Mouse (Mus musculus) stomach, postnatal 0 days (tissue): ENCODE results near the gene Cdc42ep5. TPM values are rescaled to one million over a fixed set of nuclear protein-coding genes. Genes with fewer than 3 reads are reported as not detected.
A peak's percentile ranks its signal among the peaks of the same experiment; 100 is the strongest.

Source experiments
- ATAC-seq: fragments of 200-750 bp; cut with Nextera tagmentation; 2 replicates; pipeline ENCODE4 v1.8.0; 2017; ENCODE audit not compliant: low FRiP score, low TSS enrichment
- DNase-seq: peaks from one replicate; pipeline ENCODE4 v3.0.0-alpha.2; 2016; ENCODE audit warnings: low spot score
- H3K27ac ChIP-seq: fragments of 300-500 bp; sonication (generic); replicated peaks from 2 replicates; pipeline ENCODE4 v1.5.1; 2014; ENCODE audit warnings: mild to moderate bottlenecking, control low read depth
- H3K27me3 ChIP-seq: fragments of 300-500 bp; sonication (generic); 2 replicates; pipeline ENCODE4 v1.6.1; 2014; ENCODE audit warnings: low read length; ENCODE audit not compliant: control insufficient read depth, insufficient read depth
- H3K36me3 ChIP-seq: fragments of 300-500 bp; sonication (generic); 2 replicates; pipeline ENCODE4 v1.6.1; 2014; ENCODE audit warnings: low read length, mixed read lengths; ENCODE audit not compliant: control insufficient read depth, insufficient read depth
- H3K4me1 ChIP-seq: fragments of 300-500 bp; sonication (generic); replicated peaks from 2 replicates; pipeline ENCODE4 v1.6.1; 2014; ENCODE audit warnings: antibody characterized with exemption; ENCODE audit not compliant: control insufficient read depth, insufficient read depth
- H3K4me2 ChIP-seq: fragments of 300-500 bp; sonication (generic); replicated peaks from 2 replicates; pipeline ENCODE4 v1.6.1; 2014; ENCODE audit warnings: low read depth, mild to moderate bottlenecking, control low read depth, moderate library complexity
- H3K4me3 ChIP-seq: fragments of 300-500 bp; sonication (generic); 2 replicates; pipeline ENCODE4 v1.5.1; 2014; ENCODE audit warnings: low read depth, low read length, control low read depth
- H3K9ac ChIP-seq: fragments of 300-500 bp; sonication (generic); 2 replicates; pipeline ENCODE4 v1.6.1; 2014; ENCODE audit warnings: mild to moderate bottlenecking, low read length, control low read depth, mixed read lengths
- H3K9me3 ChIP-seq: fragments of 300-500 bp; sonication (generic); 2 replicates; pipeline ENCODE4 v1.6.1; 2016; ENCODE audit warnings: low read length; ENCODE audit not compliant: control insufficient read depth
- CTCF ChIP-seq: IDR thresholded peaks from 2 replicates; pipeline ENCODE4 v1.5.1; 2016; ENCODE audit warnings: antibody characterized with exemption, low read depth, mild to moderate bottlenecking, moderate library complexity
- EP300 ChIP-seq: optimal IDR thresholded peaks from 2 replicates; pipeline ENCODE3; 2016; ENCODE audit warnings: antibody characterized with exemption
- WGBS: fragments of 180-500 bp; shearing (Covaris S2); extraction: QIAGEN DNeasy Blood & Tissue Kit; methylation state at CpG from one replicate; pipeline ENCODE4 v1.1.7; 2014; 5-methylcytosine and 5-hydroxymethylcytosine counted together
- polyA plus RNA-seq: library from polyadenylated mRNA; unstranded; fragments of >200 nt; fragmentation: Nextera tagmentation; extraction: Ambion mirVana; gene quantifications from 2 replicates; pipeline ENCODE4 v1.2.1, GENCODE M21; 2015

Gene Cdc42ep5
- polyA plus RNA-seq, 1 experiment from 2014 or later: 121 TPM

DNA sequence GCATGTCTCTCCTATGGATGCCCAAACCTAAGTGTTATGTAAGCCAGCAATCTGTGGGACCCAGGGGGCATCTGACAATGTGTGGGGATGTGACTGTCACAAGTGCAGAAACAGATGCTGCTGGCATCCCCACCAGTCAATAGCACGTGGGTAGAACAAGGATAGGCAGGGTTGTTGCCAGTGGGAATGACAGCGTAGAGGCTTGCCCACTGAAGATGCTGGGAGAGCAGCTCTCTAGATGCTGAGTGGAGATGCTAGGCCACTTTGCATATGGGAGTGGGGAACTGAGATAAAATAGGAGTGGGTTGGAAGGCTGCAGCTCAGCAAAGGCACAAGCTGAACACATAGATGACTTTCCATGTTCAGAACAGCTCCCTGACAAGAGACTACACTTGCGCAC, 32.1 kb downstream of the Cdc42ep5 start:
- Histone ChIP-seq H3K9me3 (no peaks in the 10 kb centered on the region), H3K27me3 (no peaks in the 10 kb centered on the region), H3K27ac (no peak overlapping the region), H3K4me1 (no peaks in the 10 kb centered on the region), H3K36me3 (no peaks in the 10 kb centered on the region), H3K4me3 (no peak overlapping the region), H3K4me2 (no peak overlapping the region), H3K9ac (no peak overlapping the region)
- WGBS: 88% methylated on average over 3 of the region's 3 CpGs
- DNase-seq (no peak), ATAC-seq (no peak)
- TF ChIP-seq EP300 (no peak), CTCF (no peak)

DNA sequence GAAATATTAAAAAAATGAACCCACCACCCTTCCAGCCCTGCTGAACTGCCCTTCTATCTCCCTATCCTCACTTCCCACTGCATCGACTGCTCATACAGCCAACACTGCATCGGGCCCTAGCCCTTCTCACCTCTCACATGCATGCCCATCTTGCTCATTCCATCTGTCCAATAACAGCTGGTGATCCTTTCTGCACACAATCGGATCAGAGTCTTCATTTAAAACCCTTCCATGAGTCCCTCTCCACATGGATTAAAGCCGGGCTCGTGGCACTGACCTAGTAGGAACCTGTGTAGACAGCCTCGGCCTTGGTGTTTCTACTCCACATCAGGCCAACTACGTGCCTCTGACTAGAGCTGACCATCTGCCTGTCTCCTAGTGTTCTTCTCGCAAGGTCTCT, 32.7 kb downstream of the Cdc42ep5 start:
- no peak for TF ChIP-seq CTCF
- no peak for TF ChIP-seq EP300
- H3K4me3 ChIP-seq: no peak overlapping the region
- H3K9ac ChIP-seq: no peak overlapping the region
- no peaks in the 10 kb centered on the region for H3K36me3 ChIP-seq
- DNase-seq (no peak), ATAC-seq (no peak)
- H3K9me3 ChIP-seq: no peaks in the 10 kb centered on the region
- H3K27ac ChIP-seq: no peak overlapping the region
- H3K4me2 ChIP-seq: no peak overlapping the region
- WGBS: 87% methylated on average over 8 of the region's 8 CpGs
- H3K27me3 ChIP-seq: no peaks in the 10 kb centered on the region
- H3K4me1 ChIP-seq: no peaks in the 10 kb centered on the region

DNA sequence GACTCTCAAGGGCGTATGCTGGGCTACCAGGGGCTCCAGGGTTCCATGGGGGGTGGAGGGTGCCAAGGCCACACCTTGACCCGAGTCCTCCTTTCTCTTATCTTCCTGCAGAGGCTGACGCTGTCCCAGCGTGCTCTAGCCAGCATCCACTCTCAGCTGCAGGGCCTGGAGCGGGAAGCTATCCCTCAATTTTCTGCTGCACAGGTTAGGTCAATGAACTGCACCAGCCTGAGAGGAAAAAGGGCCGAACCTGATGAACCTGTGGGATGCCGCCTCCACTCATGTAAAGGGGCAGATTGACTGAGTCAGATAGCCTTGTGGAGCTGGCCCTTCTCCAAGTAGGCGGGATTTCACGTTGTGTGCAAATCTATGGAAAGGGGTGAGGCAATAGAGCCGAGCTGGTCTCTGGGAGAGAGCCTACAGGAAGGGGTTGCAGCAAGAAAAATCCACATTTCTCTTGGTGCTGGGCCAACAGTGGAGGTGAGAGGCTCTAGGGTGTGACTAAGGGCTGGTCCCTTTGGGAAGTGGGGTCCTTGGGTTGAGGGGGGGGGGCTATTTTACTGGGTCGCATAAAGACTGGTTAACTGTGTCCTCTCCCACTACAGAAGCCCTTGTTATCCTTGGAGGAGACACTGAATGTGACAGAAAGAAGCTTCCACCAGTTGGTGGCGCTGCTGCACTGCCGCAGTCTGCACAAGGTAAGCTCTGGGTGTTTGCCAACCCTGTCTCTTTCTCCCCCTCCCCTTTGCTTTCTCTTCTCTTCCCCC, 33.8 kb downstream of the Cdc42ep5 start:
- ATAC-seq: peak; percentile 76
- 0 out of 2 replicates have a peak overlapping the region, but pooled peaks have one; percentile 45 for H3K27ac ChIP-seq
- H3K9ac ChIP-seq: 0 out of 2 replicates have a peak overlapping the region, but pooled peaks have one; percentile 4
- no peaks in the 10 kb centered on the region for H3K4me1 ChIP-seq
- 23% methylated on average over 13 of the region's 13 CpGs for WGBS
- H3K36me3 ChIP-seq: no peaks in the 10 kb centered on the region
- DNase-seq: peak; percentile 85
- H3K4me2 ChIP-seq: peak overlapping the region; percentile 25
- no peaks in the 10 kb centered on the region for H3K27me3 ChIP-seq
- H3K4me3 ChIP-seq: no peak overlapping the region
- TF ChIP-seq EP300: no peak
- peak; percentile 88 for TF ChIP-seq CTCF
- H3K9me3 ChIP-seq: no peaks in the 10 kb centered on the region

- no peak for DNase-seq
- 40% methylated on average over 6 of the region's 6 CpGs for WGBS
- H3K4me3 ChIP-seq: no peak overlapping the region
- no peaks in the 10 kb centered on the region for H3K27me3 ChIP-seq
- H3K9me3 ChIP-seq: no peaks in the 10 kb centered on the region
- H3K4me1 ChIP-seq: no peaks in the 10 kb centered on the region; the same call in 1 of the 2 replicates
- 0 out of 2 replicates have a peak, but pooled peaks have one; percentile 5 for ATAC-seq
- H3K36me3 ChIP-seq: no peaks in the 10 kb centered on the region
- no peak overlapping the region for H3K27ac ChIP-seq
- H3K4me2 ChIP-seq: no peak overlapping the region
- no peak overlapping the region for H3K9ac ChIP-seq
- TF ChIP-seq CTCF (no peak), EP300 (no peak)
These were observed 35.8 kb downstream of the Cdc42ep5 start for GRCm38 (mm10) chr7:4128860-4129259.

DNA sequence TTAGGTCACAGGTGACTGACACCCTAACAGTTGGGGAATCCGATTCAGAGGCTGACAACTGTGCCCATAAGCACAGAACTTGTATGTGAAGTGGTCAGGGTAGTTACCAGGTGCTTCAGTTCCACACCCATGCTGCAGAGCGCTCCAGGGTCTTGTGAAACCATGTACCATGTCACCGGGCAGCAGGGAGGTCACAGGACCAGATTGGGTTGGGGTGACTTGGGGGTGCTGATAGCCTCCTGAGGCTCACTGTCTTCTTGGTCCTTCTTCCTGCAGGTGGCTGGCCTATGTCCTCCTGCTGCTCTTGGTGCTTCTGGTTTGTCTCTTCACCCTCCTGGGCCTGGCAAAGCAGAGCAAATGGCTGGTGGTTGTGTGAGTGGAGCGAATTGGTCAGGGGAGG, 36.8 kb downstream of the Cdc42ep5 start:
- no peak overlapping the region for H3K4me2 ChIP-seq
- no peaks in the 10 kb centered on the region for H3K27me3 ChIP-seq
- no peak for TF ChIP-seq EP300
- TF ChIP-seq CTCF: no peak
- no peak overlapping the region for H3K4me3 ChIP-seq
- H3K36me3 ChIP-seq: no peaks in the 10 kb centered on the region
- ATAC-seq: no peak
- WGBS: 92% methylated on average over 4 of the region's 4 CpGs
- 0 out of 2 replicates have a peak overlapping the region, but pooled peaks have one; percentile 13 for H3K9ac ChIP-seq
- DNase-seq: no peak
- H3K27ac ChIP-seq: no peak overlapping the region
- H3K4me1 ChIP-seq: no peaks in the 10 kb centered on the region; the same call in 1 of the 2 replicates
- no peaks in the 10 kb centered on the region for H3K9me3 ChIP-seq
